10 mouse cellular contexts compared by ENCODE assay signal in the genomic region with DNA sequence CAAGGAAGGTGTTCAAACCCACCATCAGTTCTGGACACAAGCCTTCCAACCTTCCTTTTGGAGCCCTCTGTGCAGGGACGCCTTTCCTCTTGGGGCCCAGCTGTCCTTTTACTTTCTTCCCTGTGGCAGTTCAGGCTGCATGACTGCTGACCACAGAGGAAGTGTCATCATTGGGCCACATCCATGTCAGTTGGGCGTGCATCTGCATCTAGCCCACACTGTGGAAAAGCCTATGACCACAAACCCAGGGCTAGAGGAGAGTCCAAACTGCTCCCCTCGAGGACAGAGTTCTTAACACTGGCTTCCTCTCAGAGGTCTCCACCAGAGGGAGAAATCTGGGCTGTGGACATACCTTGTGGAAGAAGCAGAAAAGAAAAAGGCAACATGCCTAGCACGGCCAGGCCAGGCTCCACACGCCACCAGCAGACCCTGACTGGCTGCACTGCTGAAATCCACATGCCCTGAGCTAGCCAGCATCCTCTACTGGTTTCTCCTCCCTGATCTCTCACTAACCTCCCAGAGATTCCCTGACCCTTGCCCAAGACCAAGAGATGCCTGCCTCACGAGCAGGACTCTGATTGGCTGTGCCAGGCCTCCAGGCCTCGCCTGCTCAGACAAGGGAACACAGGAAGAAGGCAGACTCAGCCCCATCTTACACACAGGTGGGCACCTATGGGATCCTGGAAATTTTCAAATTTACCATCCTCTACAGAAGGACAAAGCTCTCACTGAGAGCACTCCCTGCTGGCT.
DNase-seq lines count a peak whose midpoint lies in the region; ATAC-seq and TF ChIP-seq lines count a peak whose summit lies in the region.
"Had no signal": no experiment of that assay in that cellular context is flagged by ENCODE, and none has a peak within 500 bp of the region (broad histone marks: within the 10 kb centered on the region; RNA-seq: fewer than 3 reads in every experiment).

No protein-coding gene starts in this region.

- H3K36me3 ChIP-seq in hindbrain, embryonic 12.5 days = no peaks in the 10 kb centered on the region
- H3K36me3 ChIP-seq in hindbrain, embryonic 16.5 days (ENCODE audit: control insufficient read depth, insufficient read depth, low read length) = no peaks in the 10 kb centered on the region
- H3K36me3 ChIP-seq in C2C12 (ENCODE audit: control insufficient read depth, insufficient read depth) = no peaks in the 10 kb centered on the region
- no peaks in the 10 kb centered on the region for H3K36me3 ChIP-seq in hindbrain, postnatal 0 days (ENCODE audit: insufficient read depth, low read length)
- H3K36me3 ChIP-seq: hindbrain, embryonic 15.5 days; limb, embryonic 13.5 days had no signal

- peak overlapping the region; percentile 37; the same call in 1 of the 2 replicates for H3K27ac ChIP-seq in hindbrain, embryonic 12.5 days
- no peak overlapping the region for H3K27ac ChIP-seq in hindbrain, embryonic 16.5 days (ENCODE audit: low read depth, low read length)
- no peak overlapping the region for H3K27ac ChIP-seq in hindbrain, postnatal 0 days
- H3K27ac ChIP-seq: hindbrain, embryonic 15.5 days; limb, embryonic 13.5 days had no signal

- H3K4me1 ChIP-seq in hindbrain, embryonic 12.5 days = peaks cover 28% of the 10 kb centered on the region
- H3K4me1 ChIP-seq in hindbrain, embryonic 16.5 days (ENCODE audit: control insufficient read depth, insufficient read depth, low read depth, low read length) = peaks cover 8% of the 10 kb centered on the region
- 0 out of 2 replicates have a peak, but pooled peaks cover 2% of the 10 kb centered on the region for H3K4me1 ChIP-seq in hindbrain, postnatal 0 days (ENCODE audit: insufficient read depth, low read length)

- H3K79me2 ChIP-seq in C2C12 (ENCODE audit: control insufficient read depth, insufficient read depth) = no peaks in the 10 kb centered on the region

- 83% methylated on average over 7 of the region's 7 CpGs for WGBS in hindbrain, embryonic 12.5 days
- 89% methylated on average over 7 of the region's 7 CpGs for WGBS in hindbrain, embryonic 16.5 days
- WGBS in hindbrain, postnatal 0 days = 86% methylated on average over 7 of the region's 7 CpGs

- no peaks in the 10 kb centered on the region for H3K9me3 ChIP-seq in hindbrain, embryonic 12.5 days (replicated peaks)
- H3K9me3 ChIP-seq in hindbrain, embryonic 16.5 days (ENCODE audit: control insufficient read depth, low read length) = no peaks in the 10 kb centered on the region
- H3K9me3 ChIP-seq in hindbrain, postnatal 0 days (ENCODE audit: low read length) = no peaks in the 10 kb centered on the region
- H3K9me3 ChIP-seq: hindbrain, embryonic 15.5 days; limb, embryonic 13.5 days had no signal

- no peak overlapping the region for H3K4me2 ChIP-seq in hindbrain, embryonic 12.5 days (replicated peaks)
- H3K4me2 ChIP-seq in hindbrain, embryonic 16.5 days (ENCODE audit: low read length) = no peak overlapping the region
- H3K4me2 ChIP-seq in hindbrain, postnatal 0 days (ENCODE audit: low read depth, low read length) = no peak overlapping the region
- H3K4me2 ChIP-seq: hindbrain, embryonic 15.5 days; limb, embryonic 13.5 days had no signal

- H3K9ac ChIP-seq in hindbrain, embryonic 12.5 days = no peak overlapping the region
- H3K9ac ChIP-seq in hindbrain, embryonic 16.5 days (ENCODE audit: low read depth, low read length) = no peak overlapping the region
- H3K9ac ChIP-seq in hindbrain, postnatal 0 days (replicated peaks; ENCODE audit: low read length) = no peak overlapping the region
- H3K9ac ChIP-seq: hindbrain, embryonic 15.5 days; limb, embryonic 13.5 days had no signal

- no peaks in the 10 kb centered on the region for H3K79me3 ChIP-seq in C2C12 (ENCODE audit: low read depth)

- no peaks in the 10 kb centered on the region for H3K27me3 ChIP-seq in hindbrain, embryonic 12.5 days
- H3K27me3 ChIP-seq in hindbrain, embryonic 16.5 days (replicated peaks; ENCODE audit: control insufficient read depth, insufficient read depth, low read length) = no peaks in the 10 kb centered on the region
- H3K27me3 ChIP-seq in C2C12 (ENCODE audit: control insufficient read depth, insufficient read depth, insufficient read length) = no peaks in the 10 kb centered on the region
- H3K27me3 ChIP-seq in hindbrain, postnatal 0 days (ENCODE audit: insufficient read depth, low read length) = no peaks in the 10 kb centered on the region
- H3K27me3 ChIP-seq: hindbrain, embryonic 15.5 days; limb, embryonic 13.5 days had no signal

- no peak overlapping the region for H3ac ChIP-seq in C2C12 (ENCODE audit: control insufficient read depth, insufficient read length, low read depth)

- no peak for TF ChIP-seq CTCF in C2C12 (IDR thresholded peaks at IDR 0.05; ENCODE audit: control insufficient read depth, insufficient read depth, insufficient read length)
- peak; percentile 18; the same call in 1 of the 2 replicates for TF ChIP-seq CTCF in hindbrain, postnatal 0 days (IDR thresholded peaks at IDR 0.05; ENCODE audit: low read depth)

- DNase-seq in hindbrain, postnatal 0 days (ENCODE audit: low spot score) = no peak
- peak; percentile 39 to 46 for DNase-seq in lung, postnatal 4 days
- no peak for DNase-seq in B cell, adult 2 months
- no peak for DNase-seq in layer of hippocampus, adult 18-20 months (ENCODE audit: low spot score in 2 of 2)
- DNase-seq in thymus, postnatal 4 days = no peak

- ATAC-seq in hindbrain, embryonic 12.5 days (ENCODE audit: low FRiP score) = no peak
- no peak for ATAC-seq in hindbrain, embryonic 16.5 days
- ATAC-seq in hindbrain, postnatal 0 days = no peak

- H3K4me3 ChIP-seq in hindbrain, embryonic 12.5 days = no peak overlapping the region
- no peak overlapping the region for H3K4me3 ChIP-seq in hindbrain, embryonic 16.5 days (ENCODE audit: low read length)
- H3K4me3 ChIP-seq in C2C12 (ENCODE audit: insufficient read depth, poor library complexity, severe bottlenecking) = no peak overlapping the region
- H3K4me3 ChIP-seq in hindbrain, postnatal 0 days (ENCODE audit: low read length) = no peak overlapping the region
- H3K4me3 ChIP-seq: hindbrain, embryonic 15.5 days; limb, embryonic 13.5 days had no signal

TF ChIP-seq in C2C12, 6 proteins besides CTCF, POLR2A, EP300 and RAD21:
- TF ChIP-seq MAX (IDR thresholded peaks at IDR 0.05) = no peak
- TF ChIP-seq MYOD1 (IDR thresholded peaks at IDR 0.05; ENCODE audit: control insufficient read depth, insufficient read length, low read depth) = peak; percentile 45
- TF ChIP-seq USF1 (IDR thresholded peaks at IDR 0.05; ENCODE audit: low read depth) = no peak
- TF ChIP-seq MYOG (IDR thresholded peaks at IDR 0.05; ENCODE audit: control insufficient read depth, extremely low read depth, insufficient read length) = no peak
- TF ChIP-seq CEBPB (IDR thresholded peaks at IDR 0.05; ENCODE audit: low read depth) = no peak

Comparison
In these comparisons a context has a peak if more than half of its experiments do, and no peak if none do; other contexts are left out.
1. DNase-seq: peak in lung, postnatal 4 days (2 of 2); none in hindbrain, postnatal 0 days (single experiment), B cell, adult 2 months (0 of 2), layer of hippocampus, adult 18-20 months (0 of 2) and thymus, postnatal 4 days (single experiment).